Mouse (Mus musculus) CD4-positive helper T cell, adult 2 months (primary cell): ENCODE data around the gene Fam45a.
"Not testable (repeated sequence)": the region's sequence is repeated elsewhere in the genome, so short reads cannot be mapped to it uniquely, and the experiment has no call there.

Source experiments
- DNase-seq: peaks from one replicate; pipeline ENCODE4 v3.0.0-alpha.2; 2012; ENCODE audit warnings: low read depth, missing footprints, low spot score

Fam45a gene

GRCm38 (mm10) chr19:60845731-60846130 is 34.3 kb downstream of the Fam45a start:
- no peak for DNase-seq

GRCm38 (mm10) chr19:60860868-60861700 is 49.7 kb downstream of the Fam45a start, which contains the start of gene Sfxn4:
Gene Sfxn4 (minus strand): TSS chr19:60861479.
- DNase-seq: peak; percentile 93

- not testable (repeated sequence) for DNase-seq
Measured at GRCm38 (mm10) chr19:60866169-60866568, 54.8 kb downstream of the Fam45a start.

- DNase-seq: peak; percentile 24
Measured at GRCm38 (mm10) chr19:60870489-60870888, 59.1 kb downstream of the Fam45a start.

GRCm38 (mm10) chr19:60871366-60871765 is 60.0 kb downstream of the Fam45a start:
- no peak for DNase-seq

DNA sequence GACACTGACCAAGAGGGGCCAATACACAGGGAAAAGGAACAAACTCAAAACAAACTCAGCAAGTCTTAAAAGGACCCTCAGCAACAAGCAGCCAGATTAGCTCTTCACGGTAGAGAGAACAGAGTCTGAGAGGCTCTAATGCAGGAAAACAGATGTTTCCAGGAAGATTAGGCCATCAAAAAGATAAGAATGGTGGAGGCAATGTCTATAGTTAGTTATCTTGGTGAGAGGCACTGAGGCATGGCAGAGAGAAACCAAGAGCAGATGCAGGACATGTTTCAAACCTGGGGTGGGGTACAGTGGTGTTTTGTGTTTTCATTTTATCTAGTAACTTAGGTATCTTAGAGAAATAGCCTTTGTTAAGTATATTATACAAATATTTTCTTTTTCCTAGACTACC is 60.9 kb downstream of the Fam45a start:
- no peak for DNase-seq

DNA sequence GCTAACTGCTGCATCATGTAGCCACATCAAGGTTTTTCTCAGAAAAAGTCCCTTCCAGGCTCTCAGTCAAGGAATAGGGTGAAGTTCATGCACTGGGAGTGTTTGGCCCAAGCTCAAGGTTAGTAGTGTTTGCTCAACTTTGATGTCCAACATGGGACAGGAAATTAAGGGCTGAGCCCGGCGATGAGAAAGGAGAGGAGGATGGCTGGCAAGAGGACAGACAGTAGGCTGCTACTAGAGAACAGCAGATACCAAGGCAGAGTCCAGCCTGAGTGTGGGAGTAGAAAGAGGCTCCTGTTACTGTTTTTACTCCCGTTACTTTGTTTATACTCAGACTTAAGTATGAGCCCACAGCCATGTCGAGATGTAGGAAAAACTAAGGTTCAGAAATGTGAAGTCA is 62.1 kb downstream of the Fam45a start:
- DNase-seq: no peak

DNA sequence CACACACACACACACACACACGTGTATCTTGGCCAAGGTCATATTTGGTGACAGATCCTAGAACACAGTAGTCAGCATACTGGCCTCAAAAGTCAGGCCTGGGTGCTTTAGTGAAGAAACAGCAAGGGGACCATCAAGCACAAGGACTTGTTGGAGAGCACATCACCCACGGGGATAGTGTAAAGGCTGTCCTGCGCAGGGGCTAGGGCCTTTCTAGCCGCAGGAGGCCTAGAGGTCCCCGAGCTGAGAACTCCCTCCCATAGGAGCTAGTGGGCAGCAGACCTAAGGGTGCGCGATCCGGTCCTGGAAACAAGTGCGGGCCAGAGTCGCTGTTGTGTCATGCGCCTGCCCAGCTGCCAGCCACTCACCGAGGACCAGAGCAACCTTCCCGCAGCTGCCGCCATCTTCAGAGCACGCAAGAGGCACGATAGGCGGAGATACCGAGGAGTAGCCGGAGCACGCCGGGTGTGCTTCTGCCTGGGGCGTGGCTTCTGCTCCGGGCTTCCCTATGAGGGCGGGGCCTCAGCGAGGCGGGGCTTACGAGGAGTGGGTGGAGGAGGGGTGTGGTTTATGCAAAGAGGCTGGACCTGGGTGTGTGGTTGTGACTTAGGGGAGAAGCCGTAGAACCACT is 62.8 kb downstream of the Fam45a start, which contains the start of gene Prdx3:
Gene Prdx3, minus strand, starts transcription at position 493 of the 631 bp plus-strand sequence.
- DNase-seq: peak; percentile 96

DNA sequence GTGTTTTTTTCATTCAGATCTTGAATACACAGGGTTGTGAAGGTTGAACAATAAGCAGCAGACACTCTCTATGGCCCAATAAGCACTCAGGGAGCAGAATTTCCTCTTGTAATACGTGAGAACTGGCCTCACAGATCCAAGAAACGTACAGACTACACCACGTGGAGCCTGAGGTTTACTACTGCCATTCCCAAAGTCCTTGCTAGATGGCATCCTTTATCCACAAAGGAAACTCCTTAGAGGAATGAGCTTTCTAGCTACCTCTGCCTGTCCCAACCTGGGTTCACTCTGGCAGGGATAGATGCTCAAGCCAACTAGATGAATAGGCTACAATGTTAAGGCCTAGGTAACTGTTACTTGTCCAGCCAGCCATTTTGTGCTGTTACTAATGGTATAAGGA is 71.7 kb downstream of the Fam45a start:
- DNase-seq: no peak
